Mouse (Mus musculus): Measurements from ENCODE around the gene Ino80e. TPM values are rescaled to one million over a fixed set of nuclear protein-coding genes. Genes with fewer than 3 reads are reported as not detected.

The Ino80e gene
- polyA plus RNA-seq, 2 experiments: 22.7 to 36.6 TPM

- Histone ChIP-seq H3K36me3 (replicated peaks; ENCODE audit: control insufficient read depth, insufficient read depth, low read depth) (peaks cover 54% of the 10 kb centered on the region), H3K27ac (no peak overlapping the region), H3K4me2 (ENCODE audit: low read depth) (no peak overlapping the region), H3K9me3 (ENCODE audit: control insufficient read depth, low read length) (no peaks in the 10 kb centered on the region), H3K9ac (replicated peaks) (no peak overlapping the region), H3K4me3 (ENCODE audit: insufficient read depth in 1 of 2, low read depth in 2 of 2, low read length in 2 of 2) (no peak overlapping the region), H3K4me1 (replicated peaks; ENCODE audit: control insufficient read depth in 2 of 2, insufficient read depth in 2 of 2, low read length in 1 of 2) (peaks cover 7% of the 10 kb centered on the region in 2 experiments), H3K27me3 (ENCODE audit: control insufficient read depth, insufficient read depth, low read length) (no peaks in the 10 kb centered on the region)
- TF ChIP-seq EP300 (IDR thresholded peaks at IDR 0.05; ENCODE audit: low read depth): no peak
- no peak for TF ChIP-seq CTCF (IDR thresholded peaks at IDR 0.05; ENCODE audit: low read depth)
- ATAC-seq (ENCODE audit: insufficient read depth) (no peak), DNase-seq (ENCODE audit: low read depth in 3 of 3, low spot score in 3 of 3) (no peak)
- WGBS (ENCODE audit: insufficient replicate concordance): 73% methylated on average over 12 of the region's 12 CpGs
These were observed 5.8 kb upstream of the Ino80e start for GRCm38 (mm10) chr7:126868003-126868402.

- peaks cover 49% of the 10 kb centered on the region for H3K36me3 ChIP-seq (replicated peaks; ENCODE audit: control insufficient read depth, insufficient read depth, low read depth)
- 93% methylated on average over 2 of the region's 2 CpGs for WGBS (ENCODE audit: insufficient replicate concordance)
These were observed 5.4 kb upstream of the Ino80e start for GRCm38 (mm10) chr7:126867534-126867933.

GRCm38 (mm10) chr7:126863791-126864190 lies 1.6 kb upstream of the Ino80e start:
- H3K4me2 ChIP-seq (ENCODE audit: low read depth): peak overlapping the region; percentile 99
- WGBS (ENCODE audit: insufficient replicate concordance): 76% methylated on average over 6 of the region's 6 CpGs
- peak overlapping the region; percentile 83 for H3K9ac ChIP-seq (replicated peaks)
- H3K4me1 ChIP-seq (replicated peaks; ENCODE audit: control insufficient read depth in 2 of 2, insufficient read depth in 2 of 2, low read length in 1 of 2): peaks cover 14 to 20% of the 10 kb centered on the region in 2 experiments
- DNase-seq (ENCODE audit: low read depth in 3 of 3, low spot score in 3 of 3) (no peak), ATAC-seq (ENCODE audit: insufficient read depth) (no peak)
- no peaks in the 10 kb centered on the region for H3K9me3 ChIP-seq (ENCODE audit: control insufficient read depth, low read length)
- H3K27ac ChIP-seq: peak overlapping the region; percentile 58; the same call in 1 of the 2 replicates
- peak overlapping the region; percentile 10 to 80; a peak in 3 of 4 replicates for H3K4me3 ChIP-seq (ENCODE audit: insufficient read depth in 1 of 2, low read depth in 2 of 2, low read length in 2 of 2)
- H3K27me3 ChIP-seq (ENCODE audit: control insufficient read depth, insufficient read depth, low read length): no peaks in the 10 kb centered on the region
- TF ChIP-seq EP300 (IDR thresholded peaks at IDR 0.05; ENCODE audit: low read depth) (no peak), CTCF (IDR thresholded peaks at IDR 0.05; ENCODE audit: low read depth) (no peak)
- H3K36me3 ChIP-seq (replicated peaks; ENCODE audit: control insufficient read depth, insufficient read depth, low read depth): peaks cover 30% of the 10 kb centered on the region

More at GRCm38 (mm10) chr7:126867534-126867933, 5.4 kb upstream of the Ino80e start:
- H3K27ac ChIP-seq: no peak overlapping the region
- TF ChIP-seq CTCF (IDR thresholded peaks at IDR 0.05; ENCODE audit: low read depth) (no peak), EP300 (IDR thresholded peaks at IDR 0.05; ENCODE audit: low read depth) (no peak)
- H3K9ac ChIP-seq (replicated peaks): no peak overlapping the region
- no peak overlapping the region for H3K4me3 ChIP-seq (ENCODE audit: insufficient read depth in 1 of 2, low read depth in 2 of 2, low read length in 2 of 2)
- DNase-seq (ENCODE audit: low read depth in 3 of 3, low spot score in 3 of 3): no peak
- ATAC-seq (ENCODE audit: insufficient read depth): no peak
- H3K27me3 ChIP-seq (ENCODE audit: control insufficient read depth, insufficient read depth, low read length): no peaks in the 10 kb centered on the region
- no peak overlapping the region for H3K4me2 ChIP-seq (ENCODE audit: low read depth)
- no peaks in the 10 kb centered on the region for H3K9me3 ChIP-seq (ENCODE audit: control insufficient read depth, low read length)
- peaks cover 9 to 12% of the 10 kb centered on the region in 2 experiments for H3K4me1 ChIP-seq (replicated peaks; ENCODE audit: control insufficient read depth in 2 of 2, insufficient read depth in 2 of 2, low read length in 1 of 2)

GRCm38 (mm10) chr7:126861429-126862130 lies 597 bp downstream of the Ino80e start, which contains the start of gene Hirip3:
Hirip3 (plus strand) TSS chr7:126861972.
- H3K9ac ChIP-seq (replicated peaks): peak within 1 kb of the TSS; percentile 83
- peaks cover 33% of the 10 kb centered on the region for H3K36me3 ChIP-seq (replicated peaks; ENCODE audit: control insufficient read depth, insufficient read depth, low read depth)
- ATAC-seq (ENCODE audit: insufficient read depth) (peak; percentile 93), DNase-seq (ENCODE audit: low read depth in 3 of 3, low spot score in 3 of 3) (peak; percentile 91 to 94 (median 93))
- H3K4me2 ChIP-seq (ENCODE audit: low read depth): peak within 1 kb of the TSS; percentile 99
- no peaks in the 10 kb centered on the region for H3K27me3 ChIP-seq (ENCODE audit: control insufficient read depth, insufficient read depth, low read length)
- H3K4me3 ChIP-seq (ENCODE audit: insufficient read depth in 1 of 2, low read depth in 2 of 2, low read length in 2 of 2): peak within 1 kb of the TSS; percentile 80 to 95
- peaks cover 14 to 20% of the 10 kb centered on the region in 2 experiments for H3K4me1 ChIP-seq (replicated peaks; ENCODE audit: control insufficient read depth in 2 of 2, insufficient read depth in 2 of 2, low read length in 1 of 2)
- TF ChIP-seq EP300 (IDR thresholded peaks at IDR 0.05; ENCODE audit: low read depth): no peak
- TF ChIP-seq CTCF (IDR thresholded peaks at IDR 0.05; ENCODE audit: low read depth): no peak
- 1% methylated on average over 42 of the region's 42 CpGs for WGBS (ENCODE audit: insufficient replicate concordance)
- H3K27ac ChIP-seq: peak within 1 kb of the TSS; percentile 58
- H3K9me3 ChIP-seq (ENCODE audit: control insufficient read depth, low read length): no peaks in the 10 kb centered on the region

GRCm38 (mm10) chr7:126860987-126861386 lies 1.2 kb downstream of the Ino80e start:
- H3K27me3 ChIP-seq (ENCODE audit: control insufficient read depth, insufficient read depth, low read length): no peaks in the 10 kb centered on the region
- H3K4me3 ChIP-seq (ENCODE audit: insufficient read depth in 1 of 2, low read depth in 2 of 2, low read length in 2 of 2): peak overlapping the region; percentile 80 to 95
- H3K9ac ChIP-seq (replicated peaks): peak overlapping the region; percentile 83
- TF ChIP-seq CTCF (IDR thresholded peaks at IDR 0.05; ENCODE audit: low read depth) (no peak), EP300 (IDR thresholded peaks at IDR 0.05; ENCODE audit: low read depth) (no peak)
- ATAC-seq (ENCODE audit: insufficient read depth) (no peak), DNase-seq (ENCODE audit: low read depth in 3 of 3, low spot score in 3 of 3) (peak in 1 of 3 experiments; percentile 16)
- peak overlapping the region; percentile 50 for H3K27ac ChIP-seq
- H3K36me3 ChIP-seq (replicated peaks; ENCODE audit: control insufficient read depth, insufficient read depth, low read depth): peaks cover 30% of the 10 kb centered on the region
- H3K9me3 ChIP-seq (ENCODE audit: control insufficient read depth, low read length): no peaks in the 10 kb centered on the region
- H3K4me1 ChIP-seq (replicated peaks; ENCODE audit: control insufficient read depth in 2 of 2, insufficient read depth in 2 of 2, low read length in 1 of 2): peaks cover 14 to 20% of the 10 kb centered on the region in 2 experiments
- peak overlapping the region; percentile 99 for H3K4me2 ChIP-seq (ENCODE audit: low read depth)
- WGBS (ENCODE audit: insufficient replicate concordance): 29% methylated on average over 5 of the region's 5 CpGs

All from liver, embryonic 14.5 days (tissue).